Mouse (Mus musculus) hindbrain, embryonic 13.5 days (tissue): ENCODE measurements around the gene Nme2. TPM values are rescaled to one million over a fixed set of nuclear protein-coding genes. Genes with fewer than 3 reads are reported as not detected.

Experiments
- ATAC-seq: fragments of 200-750 bp; cut with Nextera tagmentation; 2 replicates; pipeline ENCODE4 v1.8.0; 2017; ENCODE audit warnings: moderate TSS enrichment; ENCODE audit not compliant: low FRiP score
- H3K27ac ChIP-seq: fragments of 300-500 bp; sonication (generic); 2 replicates; pipeline ENCODE4 v1.5.1; 2015; ENCODE audit warnings: inconsistent platforms, mild to moderate bottlenecking, moderate library complexity
- H3K27me3 ChIP-seq: fragments of 300-500 bp; sonication (generic); 2 replicates; pipeline ENCODE4 v1.6.1; 2015; ENCODE audit warnings: mild to moderate bottlenecking, inconsistent platforms
- H3K36me3 ChIP-seq: fragments of 300-500 bp; sonication (generic); 2 replicates; pipeline ENCODE4 v1.6.1; 2015; ENCODE audit warnings: mild to moderate bottlenecking, inconsistent platforms
- H3K4me1 ChIP-seq: fragments of 300-500 bp; sonication (generic); replicated peaks from 2 replicates; pipeline ENCODE4 v1.6.1; 2015; ENCODE audit warnings: inconsistent platforms
- H3K4me2 ChIP-seq: fragments of 300-500 bp; sonication (generic); 2 replicates; pipeline ENCODE4 v1.6.1; 2015; ENCODE audit warnings: inconsistent platforms, mild to moderate bottlenecking, moderate library complexity
- H3K4me3 ChIP-seq: fragments of 300-500 bp; sonication (generic); 2 replicates; pipeline ENCODE4 v1.5.1; 2015; ENCODE audit warnings: mild to moderate bottlenecking, inconsistent platforms
- H3K9ac ChIP-seq: fragments of 300-500 bp; sonication (generic); 2 replicates; pipeline ENCODE4 v1.6.1; 2015; ENCODE audit warnings: mild to moderate bottlenecking, inconsistent platforms
- H3K9me3 ChIP-seq: fragments of 300-500 bp; sonication (generic); 2 replicates; pipeline ENCODE4 v1.6.1; 2016; ENCODE audit warnings: inconsistent platforms
- WGBS: fragments of 180-500 bp; shearing (Covaris S2); methylation state at CpG from one replicate; pipeline ENCODE4 v1.1.7; 2015; 5-methylcytosine and 5-hydroxymethylcytosine counted together
- polyA plus RNA-seq: library from polyadenylated mRNA; unstranded; fragments of >200 nt; fragmentation: Nextera tagmentation; extraction: Ambion mirVana; gene quantifications from 2 replicates; pipeline ENCODE4 v1.2.1, GENCODE M21; 2015

The Nme2 gene
- polyA plus RNA-seq = 80.5 and 81.5 TPM in 2 replicates

DNA sequence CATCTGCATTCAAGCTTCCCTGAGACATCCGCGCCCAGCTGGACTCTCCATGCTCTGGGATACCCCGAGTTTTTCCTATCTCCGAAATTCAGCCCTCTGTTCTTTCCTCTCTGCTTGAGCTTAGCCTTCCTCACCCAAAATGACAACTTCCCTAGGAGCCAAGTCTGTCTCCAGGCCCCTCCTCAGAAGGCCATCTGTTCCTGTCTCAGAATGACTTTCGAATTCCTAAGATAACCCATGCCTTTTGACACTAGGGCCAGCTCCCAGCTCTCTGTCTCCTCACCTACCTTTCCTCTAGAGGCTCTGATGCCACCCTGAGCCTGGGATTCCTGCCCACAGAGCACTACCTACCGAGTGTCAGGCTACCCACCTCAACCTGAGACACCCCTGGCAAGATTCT lies at the start of gene Nme2:
Gene Nme2, minus strand, starts transcription at position 101 of the 400 bp plus-strand sequence.
- ATAC-seq = peak; percentile 27
- Histone ChIP-seq H3K27me3 (no peaks in the 10 kb centered on the region), H3K27ac (peak within 1 kb of the TSS; percentile 90), H3K36me3 (peaks cover 58% of the 10 kb centered on the region), H3K9ac (peak within 1 kb of the TSS; percentile 77), H3K4me1 (peaks cover 41% of the 10 kb centered on the region), H3K4me3 (peak within 1 kb of the TSS; percentile 65), H3K4me2 (peak within 1 kb of the TSS; percentile 91), H3K9me3 (no peaks in the 10 kb centered on the region)
- 5% methylated on average over 6 of the region's 6 CpGs for WGBS

DNA sequence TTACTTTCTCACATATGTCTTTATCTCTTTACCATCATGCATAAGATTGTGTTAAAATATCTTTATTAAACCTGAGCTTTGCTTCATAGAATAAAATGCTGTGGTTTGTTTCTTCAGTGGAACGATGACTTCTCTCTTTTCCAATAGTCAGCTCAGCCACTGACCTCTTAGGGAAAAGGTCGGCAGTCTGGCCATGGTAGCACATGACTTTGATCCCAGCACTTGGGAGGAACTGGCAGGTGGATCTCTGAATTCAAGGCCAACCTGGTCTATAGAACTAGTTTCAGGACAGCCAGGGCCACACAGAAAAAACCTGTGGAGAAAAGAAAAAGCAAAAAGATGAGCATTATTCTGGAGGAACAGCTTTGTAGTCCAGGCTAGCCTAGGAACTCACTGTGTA lies 47.3 kb upstream of the Nme2 start:
- Histone ChIP-seq H3K27ac (no peak overlapping the region), H3K36me3 (no peaks in the 10 kb centered on the region), H3K9me3 (no peaks in the 10 kb centered on the region), H3K27me3 (no peaks in the 10 kb centered on the region), H3K9ac (no peak overlapping the region), H3K4me2 (no peak overlapping the region), H3K4me1 (peaks cover 12% of the 10 kb centered on the region), H3K4me3 (no peak overlapping the region)
- no peak for ATAC-seq
- WGBS = 91% methylated on average over 2 of the region's 2 CpGs

DNA sequence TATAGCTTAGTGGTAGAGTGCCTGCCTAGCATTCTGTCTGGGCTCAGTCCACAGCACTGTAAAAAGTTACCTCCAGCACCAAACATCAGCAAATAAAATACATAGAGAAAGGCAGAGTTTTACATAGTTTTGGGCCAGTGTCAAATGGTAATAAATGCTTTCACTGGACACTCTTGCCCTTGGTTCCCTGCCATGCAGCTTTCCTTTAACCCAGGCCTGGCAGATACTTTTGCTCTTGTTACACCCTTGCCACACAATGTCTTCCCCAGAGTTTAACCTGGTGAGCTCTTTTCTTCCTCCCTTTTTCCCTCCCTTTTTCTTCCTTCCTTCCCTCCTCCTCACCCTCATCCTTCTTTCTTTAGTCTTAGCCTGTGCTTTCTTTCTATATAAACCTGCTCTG lies 43.2 kb upstream of the Nme2 start:
- ATAC-seq = no peak
- Histone ChIP-seq H3K4me3 (no peak overlapping the region), H3K27me3 (no peaks in the 10 kb centered on the region), H3K27ac (no peak overlapping the region), H3K36me3 (no peaks in the 10 kb centered on the region), H3K4me1 (peaks cover 37% of the 10 kb centered on the region), H3K4me2 (no peak overlapping the region), H3K9me3 (no peaks in the 10 kb centered on the region), H3K9ac (0 out of 2 replicates have a peak overlapping the region, but pooled peaks have one; percentile 16)

DNA sequence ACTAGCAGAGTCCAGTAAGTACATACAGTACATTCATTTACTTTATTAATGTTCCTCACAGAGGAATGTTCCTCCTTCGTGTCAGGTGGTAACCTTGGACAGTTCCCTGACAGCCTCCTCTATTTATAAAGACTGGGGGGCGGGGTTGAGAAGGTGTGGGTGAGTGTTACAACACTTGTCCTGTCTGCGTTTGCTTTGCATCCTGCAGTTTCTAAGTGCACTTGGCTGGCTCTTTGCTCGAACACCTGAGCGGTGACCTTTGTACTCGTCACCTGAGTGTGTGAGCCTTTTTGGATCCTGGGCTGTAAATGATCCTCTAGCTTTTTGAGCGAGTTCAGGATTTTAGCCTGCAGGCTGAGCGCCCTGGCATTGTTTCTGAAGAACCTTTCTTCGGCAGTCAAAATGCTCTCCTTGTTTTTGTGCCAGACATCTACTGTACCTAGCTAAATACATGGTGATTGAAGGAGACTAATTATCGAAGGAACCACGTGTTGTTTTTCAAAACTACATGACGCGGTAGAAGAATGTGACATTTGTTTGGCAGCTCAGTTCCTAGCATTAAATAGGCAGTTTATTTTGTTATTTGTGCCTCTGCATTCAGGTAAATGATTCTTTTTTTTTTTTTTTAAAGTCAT lies 41.2 kb upstream of the Nme2 start:
- WGBS = 40% methylated on average over 13 of the region's 13 CpGs
- Histone ChIP-seq H3K4me2 (peak overlapping the region; percentile 96), H3K27ac (no peak overlapping the region), H3K4me1 (peaks cover 37% of the 10 kb centered on the region), H3K27me3 (0 out of 2 replicates have a peak, but pooled peaks cover 6% of the 10 kb centered on the region), H3K4me3 (peak overlapping the region; percentile 96), H3K9ac (peak overlapping the region; percentile 92), H3K36me3 (no peaks in the 10 kb centered on the region), H3K9me3 (no peaks in the 10 kb centered on the region)
- ATAC-seq = no peak

DNA sequence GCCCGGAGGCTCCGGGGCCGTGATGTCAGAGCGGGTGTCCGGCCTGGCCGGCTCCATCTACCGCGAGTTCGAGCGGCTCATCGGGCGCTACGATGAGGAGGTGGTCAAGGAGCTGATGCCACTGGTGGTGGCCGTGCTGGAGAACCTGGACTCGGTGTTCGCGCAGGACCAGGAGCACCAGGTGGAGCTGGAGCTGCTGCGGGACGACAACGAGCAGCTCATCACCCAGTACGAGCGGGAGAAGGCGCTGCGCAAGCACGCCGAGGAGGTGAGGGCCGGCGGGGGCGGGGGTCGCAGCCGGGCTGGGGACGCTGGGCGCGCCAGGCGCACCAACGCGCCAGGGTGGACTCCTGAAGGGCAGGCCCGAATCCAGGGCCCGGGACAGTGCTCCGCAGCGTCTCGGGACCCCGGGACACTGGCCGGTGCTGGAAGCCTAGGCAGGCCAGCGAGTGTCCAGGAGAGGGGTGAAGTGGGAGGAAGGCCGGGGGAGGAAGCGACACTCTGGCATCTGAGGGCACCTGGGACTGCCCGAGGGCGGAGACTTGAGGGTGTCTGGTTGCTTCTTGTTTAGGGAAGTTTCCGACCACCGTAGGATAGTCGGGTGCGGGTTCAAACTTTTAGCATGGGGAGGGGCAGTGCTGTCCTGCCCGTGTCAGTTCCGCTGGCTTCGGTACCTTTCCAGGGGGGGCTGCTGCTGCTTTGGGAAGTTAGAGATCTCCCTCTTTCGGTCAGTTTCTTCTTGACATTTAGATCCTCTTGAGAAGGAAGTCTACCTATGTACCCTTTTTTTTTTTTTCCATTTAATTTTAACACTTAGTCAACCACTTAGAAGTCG lies 40.5 kb upstream of the Nme2 start:
- 1% methylated on average over 56 of the region's 58 CpGs for WGBS
- peak overlapping the region; percentile 96 for H3K27ac ChIP-seq
- no peaks in the 10 kb centered on the region for H3K36me3 ChIP-seq
- peaks cover 37% of the 10 kb centered on the region for H3K4me1 ChIP-seq
- H3K9me3 ChIP-seq = no peaks in the 10 kb centered on the region
- peak overlapping the region; percentile 96 for H3K4me3 ChIP-seq
- peak overlapping the region; percentile 92 for H3K9ac ChIP-seq
- 0 out of 2 replicates have a peak, but pooled peaks cover 6% of the 10 kb centered on the region for H3K27me3 ChIP-seq
- H3K4me2 ChIP-seq = peak overlapping the region; percentile 96
- peak; percentile 75 for ATAC-seq

DNA sequence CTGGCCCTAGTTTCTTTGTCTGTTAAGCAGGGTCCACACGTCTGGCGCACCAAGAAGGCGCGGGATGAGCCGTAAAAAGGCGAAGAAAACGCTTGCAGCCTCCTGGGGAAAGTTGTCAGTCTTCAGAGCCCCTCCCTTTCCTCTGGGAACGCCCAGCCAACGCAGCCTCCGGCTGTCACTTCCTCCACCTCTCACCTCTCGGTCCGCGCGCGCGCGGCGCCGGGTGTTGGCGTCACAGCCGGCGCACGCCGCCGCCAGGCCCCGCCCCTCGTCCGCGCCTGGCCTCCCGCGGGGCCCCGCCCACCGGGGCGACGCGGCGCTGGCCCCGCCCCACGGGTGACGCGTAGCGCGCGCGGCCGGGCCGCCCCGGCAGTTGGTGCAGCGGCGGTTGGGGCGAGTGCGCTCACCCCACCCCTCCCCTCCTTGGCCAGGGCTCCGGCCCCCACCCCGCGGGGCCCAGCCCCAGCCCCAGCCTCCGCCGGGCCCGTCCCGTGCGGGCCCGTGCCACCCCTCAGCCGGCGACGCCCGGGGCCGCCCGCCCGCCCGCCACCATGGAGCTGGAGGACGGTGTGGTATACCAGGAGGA lies 39.8 kb upstream of the Nme2 start, which contains the start of gene Spag9:
Gene Spag9, plus strand, starts transcription at position 372 of the 586 bp plus-strand sequence.
- under 1% methylated on average over 55 of the region's 70 CpGs for WGBS
- Histone ChIP-seq H3K4me1 (peaks cover 37% of the 10 kb centered on the region), H3K27ac (peak within 1 kb of the TSS; percentile 96), H3K9ac (peak within 1 kb of the TSS; percentile 92), H3K9me3 (no peaks in the 10 kb centered on the region), H3K27me3 (0 out of 2 replicates have a peak, but pooled peaks cover 6% of the 10 kb centered on the region), H3K36me3 (no peaks in the 10 kb centered on the region), H3K4me2 (peak within 1 kb of the TSS; percentile 96), H3K4me3 (peak within 1 kb of the TSS; percentile 96)
- peak; percentile 93 for ATAC-seq

DNA sequence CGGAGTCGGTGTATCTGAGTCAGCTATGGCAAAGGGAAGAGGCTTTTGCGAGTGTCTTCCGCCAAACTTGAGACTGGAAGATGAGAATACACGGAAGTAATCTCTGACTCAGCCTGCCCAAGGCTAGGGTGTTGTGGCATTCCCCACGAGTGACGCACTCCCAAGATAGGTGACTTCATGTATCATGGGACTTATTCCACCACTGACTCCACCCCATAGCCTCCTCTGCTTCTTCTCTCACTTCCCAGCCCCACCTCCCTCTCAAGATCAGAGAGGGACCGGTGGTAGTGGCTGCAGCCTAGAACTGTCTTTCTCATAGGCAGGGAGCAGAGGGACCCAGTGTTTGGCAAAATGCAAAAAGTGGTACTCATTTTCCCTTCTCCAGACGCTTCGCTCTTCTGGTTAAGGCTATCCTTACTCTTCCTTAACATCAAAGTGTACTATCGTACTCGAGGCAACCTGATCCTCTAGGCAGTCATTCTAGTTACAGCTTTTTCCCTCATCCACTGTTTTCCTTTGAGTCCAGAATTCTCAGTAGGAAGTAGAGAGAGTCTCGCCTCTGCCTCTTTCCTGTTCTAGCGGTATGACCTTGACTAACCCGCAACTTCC lies 39.2 kb upstream of the Nme2 start:
- H3K4me1 ChIP-seq = peaks cover 37% of the 10 kb centered on the region
- peak overlapping the region; percentile 92 for H3K9ac ChIP-seq
- 0 out of 2 replicates have a peak, but pooled peaks cover 6% of the 10 kb centered on the region for H3K27me3 ChIP-seq
- peak overlapping the region; percentile 96 for H3K4me3 ChIP-seq
- peak overlapping the region; percentile 81 for H3K4me2 ChIP-seq
- peak; percentile 49 for ATAC-seq
- 9% methylated on average over 15 of the region's 15 CpGs for WGBS
- peak overlapping the region; percentile 96 for H3K27ac ChIP-seq
- H3K9me3 ChIP-seq = no peaks in the 10 kb centered on the region
- no peaks in the 10 kb centered on the region for H3K36me3 ChIP-seq

DNA sequence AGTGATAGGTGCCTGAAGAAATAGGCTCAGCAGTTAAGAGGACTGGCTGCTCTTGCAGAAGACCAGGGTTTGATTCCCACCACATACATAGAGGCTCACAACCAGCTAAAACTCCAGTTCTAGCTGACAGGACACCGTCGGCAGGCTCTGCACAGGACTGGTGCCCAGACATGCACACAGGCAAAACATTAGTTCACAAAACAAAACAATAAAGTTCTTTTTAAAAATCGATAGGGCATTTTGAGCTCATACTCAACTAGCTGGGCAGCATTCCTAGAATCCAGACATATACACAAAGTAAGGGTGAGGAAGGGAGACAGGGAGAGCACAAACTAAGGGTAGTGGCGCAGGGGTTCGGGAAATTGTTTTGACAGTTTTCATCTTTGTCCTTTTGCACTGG lies 38.5 kb upstream of the Nme2 start:
- 0 out of 2 replicates have a peak, but pooled peaks cover 6% of the 10 kb centered on the region for H3K27me3 ChIP-seq
- WGBS = 74% methylated on average over 5 of the region's 5 CpGs
- H3K4me3 ChIP-seq = no peak overlapping the region
- peak overlapping the region; percentile 92; the same call in 1 of the 2 replicates for H3K9ac ChIP-seq
- H3K4me2 ChIP-seq = peak overlapping the region; percentile 81
- H3K4me1 ChIP-seq = peaks cover 37% of the 10 kb centered on the region
- H3K9me3 ChIP-seq = no peaks in the 10 kb centered on the region
- no peak overlapping the region for H3K27ac ChIP-seq
- H3K36me3 ChIP-seq = no peaks in the 10 kb centered on the region
- ATAC-seq = no peak

DNA sequence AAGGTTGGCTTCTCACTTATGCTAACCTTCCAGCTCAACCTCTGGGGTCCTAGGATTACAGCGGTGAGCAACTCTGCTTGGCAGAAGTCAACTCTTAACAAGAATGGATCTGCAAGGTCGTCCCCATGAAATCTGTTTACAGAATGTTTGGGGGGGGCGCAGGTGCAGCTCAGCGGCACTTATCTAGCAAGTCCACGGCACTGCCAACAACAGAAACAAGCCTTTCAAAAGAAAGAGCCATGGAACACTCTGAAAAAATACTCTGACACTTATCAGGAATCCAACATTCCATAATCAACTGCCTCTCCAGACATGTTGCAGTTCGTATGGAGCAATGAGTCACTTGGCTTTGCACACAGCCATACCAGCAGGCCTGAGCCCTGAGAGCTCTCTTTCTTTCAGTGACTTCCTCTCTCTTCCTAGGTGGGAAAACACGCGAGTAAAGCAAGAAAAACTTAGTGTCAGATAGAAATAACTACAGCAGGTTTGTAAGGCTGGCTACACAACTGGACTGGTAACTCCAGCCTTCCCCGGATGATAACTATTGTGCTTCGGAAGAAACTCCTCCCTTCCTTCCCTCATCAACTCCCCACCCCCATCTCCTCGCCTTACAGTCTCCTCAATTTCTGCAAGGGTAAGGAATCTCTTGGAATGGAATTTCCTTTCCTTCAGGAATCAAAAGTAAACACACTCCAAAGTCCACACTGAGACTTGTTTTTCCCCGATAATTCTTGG lies 32.4 kb upstream of the Nme2 start:
- ATAC-seq = no peak
- Histone ChIP-seq H3K9ac (no peak overlapping the region), H3K9me3 (no peaks in the 10 kb centered on the region), H3K4me3 (no peak overlapping the region), H3K36me3 (no peaks in the 10 kb centered on the region), H3K27ac (peak overlapping the region; percentile 8; the same call in 1 of the 2 replicates), H3K4me2 (no peak overlapping the region), H3K4me1 (no peaks in the 10 kb centered on the region), H3K27me3 (peaks cover 3% of the 10 kb centered on the region; the same call in 1 of the 2 replicates)
- WGBS = 73% methylated on average over 12 of the region's 12 CpGs

DNA sequence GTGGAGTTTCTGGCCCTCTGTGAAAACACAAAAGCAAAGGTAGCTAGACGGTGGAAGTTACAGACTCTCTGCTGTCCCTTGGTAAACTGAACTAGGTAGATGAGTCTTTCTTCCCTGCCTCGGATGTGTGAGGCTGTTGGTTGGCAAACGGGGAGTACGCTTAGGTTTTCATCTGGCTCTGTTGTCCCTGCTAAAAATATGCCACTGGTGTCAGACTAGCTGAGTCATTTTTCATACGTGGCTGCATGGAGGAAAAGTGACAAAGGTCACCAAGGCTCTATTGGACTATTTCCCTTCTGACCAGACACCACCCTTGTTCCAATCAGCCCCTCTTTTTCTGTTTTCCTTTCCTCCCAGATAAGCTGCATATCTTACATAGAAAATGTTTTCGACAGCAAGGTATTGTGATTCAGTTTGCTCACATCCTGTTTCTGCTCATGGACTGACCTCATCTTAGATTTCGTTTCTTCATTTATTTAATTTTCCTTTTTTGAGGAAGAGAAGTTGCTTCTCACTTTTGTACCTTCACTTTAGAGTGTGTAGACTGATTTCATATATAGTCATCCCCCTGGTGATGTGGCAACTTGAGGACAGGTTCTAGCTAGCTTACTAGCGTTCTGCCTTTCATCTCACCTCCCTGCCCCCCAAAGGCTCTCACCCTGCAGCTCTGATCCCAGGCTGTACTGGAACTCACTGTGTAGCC lies 31.7 kb upstream of the Nme2 start:
- Histone ChIP-seq H3K9me3 (no peaks in the 10 kb centered on the region), H3K4me3 (no peak overlapping the region), H3K9ac (no peak overlapping the region), H3K27me3 (peaks cover 3% of the 10 kb centered on the region; the same call in 1 of the 2 replicates), H3K27ac (peak overlapping the region; percentile 8; the same call in 1 of the 2 replicates), H3K4me1 (no peaks in the 10 kb centered on the region), H3K4me2 (no peak overlapping the region), H3K36me3 (no peaks in the 10 kb centered on the region)
- WGBS = 82% methylated on average over 8 of the region's 8 CpGs
- ATAC-seq = no peak

DNA sequence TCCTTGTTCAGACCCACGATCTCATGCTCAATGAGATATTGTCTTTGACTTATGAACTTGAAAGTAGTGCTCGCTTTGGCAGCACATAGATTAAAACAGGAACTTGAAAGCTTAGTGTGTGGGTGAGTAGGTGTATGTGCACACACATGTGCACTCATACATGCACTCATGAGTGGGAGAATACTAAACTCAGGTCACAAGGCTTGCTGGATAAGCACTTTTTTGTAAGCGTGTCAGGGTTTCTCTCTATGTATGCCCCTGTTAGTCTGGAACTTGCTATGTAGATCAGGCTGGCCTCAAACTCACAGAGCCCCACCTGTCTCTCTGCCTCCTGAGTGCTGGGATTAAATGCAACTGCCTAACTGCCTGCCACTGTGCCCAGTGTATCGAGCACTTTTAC lies 31.0 kb upstream of the Nme2 start:
- Histone ChIP-seq H3K4me1 (no peaks in the 10 kb centered on the region), H3K9ac (no peak overlapping the region; the same call in 1 of the 2 replicates), H3K36me3 (no peaks in the 10 kb centered on the region), H3K4me2 (no peak overlapping the region), H3K27ac (no peak overlapping the region), H3K27me3 (no peaks in the 10 kb centered on the region; the same call in 1 of the 2 replicates), H3K4me3 (no peak overlapping the region), H3K9me3 (no peaks in the 10 kb centered on the region)
- no peak for ATAC-seq
- WGBS = 88% methylated on average over 4 of the region's 4 CpGs
